Mouse (Mus musculus) intestine, embryonic 16.5 days (tissue): ENCODE data around the gene Rps6ka3. TPM values are rescaled to one million over a fixed set of nuclear protein-coding genes. Genes with fewer than 3 reads are reported as not detected.
A peak's percentile ranks its signal among the peaks of the same experiment; 100 is the strongest.

ENCODE experiments used
- ATAC-seq: fragments of 200-750 bp; cut with Nextera tagmentation; 2 replicates; pipeline ENCODE4 v1.8.0; 2017; ENCODE audit warnings: moderate TSS enrichment, moderate library complexity
- H3K27ac ChIP-seq: fragments of 300-500 bp; sonication (generic); 2 replicates; pipeline ENCODE4 v1.5.1; 2014; ENCODE audit warnings: mild to moderate bottlenecking, low read length
- H3K27me3 ChIP-seq: fragments of 300-500 bp; sonication (generic); replicated peaks from 2 replicates; pipeline ENCODE4 v1.6.1; 2014; ENCODE audit warnings: low read length, control low read depth, mixed read lengths; ENCODE audit not compliant: control insufficient read depth, insufficient read depth
- H3K36me3 ChIP-seq: fragments of 300-500 bp; sonication (generic); 2 replicates; pipeline ENCODE4 v1.6.1; 2014; ENCODE audit warnings: low read length, control low read depth; ENCODE audit not compliant: control insufficient read depth, insufficient read depth
- H3K4me1 ChIP-seq: fragments of 300-500 bp; sonication (generic); 2 replicates; pipeline ENCODE4 v1.6.1; 2014; ENCODE audit warnings: low read length, control low read depth, mixed read lengths; ENCODE audit not compliant: control insufficient read depth, insufficient read depth
- H3K4me2 ChIP-seq: fragments of 300-500 bp; sonication (generic); 2 replicates; pipeline ENCODE4 v1.6.1; 2014; ENCODE audit warnings: low read depth, low read length, control low read depth
- H3K4me3 ChIP-seq: fragments of 300-500 bp; sonication (generic); 2 replicates; pipeline ENCODE4 v1.5.1; 2014; ENCODE audit warnings: mild to moderate bottlenecking, low read length
- H3K9ac ChIP-seq: fragments of 300-500 bp; sonication (generic); 2 replicates; pipeline ENCODE4 v1.6.1; 2014; ENCODE audit warnings: low read depth, low read length
- H3K9me3 ChIP-seq: fragments of 300-500 bp; sonication (generic); 2 replicates; pipeline ENCODE4 v1.6.1; 2016; ENCODE audit warnings: low read length, control low read depth; ENCODE audit not compliant: control insufficient read depth
- WGBS: fragments of 180-500 bp; shearing (Covaris S2); extraction: QIAGEN DNeasy Blood & Tissue Kit; methylation state at CpG from one replicate; pipeline ENCODE4 v1.1.7; 2014; 5-methylcytosine and 5-hydroxymethylcytosine counted together
- polyA plus RNA-seq: library from polyadenylated mRNA; unstranded; fragments of >200 nt; fragmentation: Nextera tagmentation; extraction: Ambion mirVana; gene quantifications from 2 replicates; pipeline ENCODE4 v1.2.1, GENCODE M21; 2015

The Rps6ka3 gene
- polyA plus RNA-seq, 1 experiment from 2014 or later = 3.9 TPM

DNA sequence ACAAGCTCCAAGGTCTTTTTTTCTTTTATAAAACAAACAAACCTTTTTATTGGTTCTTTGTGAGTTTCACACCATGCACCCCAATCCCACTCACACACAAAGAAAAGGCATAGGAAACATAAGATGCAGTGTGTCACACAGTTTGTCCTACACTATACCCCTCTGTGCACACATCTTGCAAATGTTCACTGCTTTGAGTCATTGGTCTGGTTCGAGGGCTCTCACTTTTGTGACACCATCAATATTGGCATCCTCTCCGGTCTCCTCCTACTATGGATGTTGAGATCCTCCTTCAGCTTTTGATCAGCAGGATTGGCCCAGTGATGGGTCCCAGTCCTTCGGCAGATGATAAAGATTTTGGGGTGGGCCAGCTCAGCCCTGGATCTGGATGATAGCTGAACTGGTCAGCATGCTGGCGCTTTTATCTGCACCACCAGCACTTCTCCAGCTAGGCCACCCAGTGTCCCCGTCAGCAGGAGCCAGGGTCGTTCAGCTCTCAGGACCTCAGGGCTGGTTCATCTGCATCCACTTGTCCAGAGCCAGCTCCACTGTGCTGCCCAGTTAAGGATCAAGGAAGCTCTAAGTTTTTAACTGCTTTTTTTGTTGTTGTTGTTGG lies 180.3 kb downstream of the Rps6ka3 start:
- no peak for ATAC-seq
- H3K27me3 ChIP-seq = no peaks in the 10 kb centered on the region
- no peaks in the 10 kb centered on the region for H3K4me1 ChIP-seq
- no peak overlapping the region for H3K4me2 ChIP-seq
- H3K27ac ChIP-seq = no peak overlapping the region
- H3K36me3 ChIP-seq = 0 out of 2 replicates have a peak, but pooled peaks cover 3% of the 10 kb centered on the region
- no peaks in the 10 kb centered on the region for H3K9me3 ChIP-seq
- no peak overlapping the region for H3K9ac ChIP-seq
- H3K4me3 ChIP-seq = no peak overlapping the region
- 83% methylated on average over 6 of the region's 6 CpGs for WGBS

DNA sequence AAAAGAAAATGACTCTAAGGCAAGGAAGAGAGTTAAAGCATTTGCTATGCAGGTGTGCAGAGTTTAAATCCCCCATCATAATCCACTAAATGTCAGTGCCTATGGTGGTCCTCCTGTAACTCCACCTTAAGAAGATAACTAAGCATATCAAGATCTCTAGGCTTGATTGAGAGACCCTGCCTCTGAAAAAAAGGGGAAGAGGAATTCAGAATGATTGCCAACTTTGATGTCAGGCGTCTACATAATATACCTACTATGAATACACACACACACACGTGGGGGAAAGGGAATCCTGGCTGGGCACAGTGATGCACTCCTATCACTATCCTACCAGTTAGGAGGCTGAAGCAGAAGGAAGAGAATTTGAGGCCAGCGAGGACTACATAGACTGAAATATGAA lies 181.1 kb downstream of the Rps6ka3 start:
- no peak for ATAC-seq
- Histone ChIP-seq H3K36me3 (0 out of 2 replicates have a peak, but pooled peaks cover 3% of the 10 kb centered on the region), H3K27me3 (no peaks in the 10 kb centered on the region), H3K9ac (no peak overlapping the region), H3K4me3 (no peak overlapping the region), H3K4me2 (no peak overlapping the region), H3K27ac (no peak overlapping the region), H3K9me3 (no peaks in the 10 kb centered on the region), H3K4me1 (no peaks in the 10 kb centered on the region)
- WGBS = 83% methylated on average over 3 of the region's 3 CpGs

- Histone ChIP-seq H3K27ac (no peak overlapping the region), H3K4me3 (no peak overlapping the region), H3K4me2 (no peak overlapping the region), H3K9me3 (no peaks in the 10 kb centered on the region), H3K27me3 (peaks cover 4% of the 10 kb centered on the region), H3K9ac (no peak overlapping the region), H3K36me3 (no peaks in the 10 kb centered on the region), H3K4me1 (no peaks in the 10 kb centered on the region)
- 39% methylated on average over 4 of the region's 4 CpGs for WGBS
- no peak for ATAC-seq
Observed at GRCm38 (mm10) chrX:159409253-159409652, 199.1 kb downstream of the Rps6ka3 start.

DNA sequence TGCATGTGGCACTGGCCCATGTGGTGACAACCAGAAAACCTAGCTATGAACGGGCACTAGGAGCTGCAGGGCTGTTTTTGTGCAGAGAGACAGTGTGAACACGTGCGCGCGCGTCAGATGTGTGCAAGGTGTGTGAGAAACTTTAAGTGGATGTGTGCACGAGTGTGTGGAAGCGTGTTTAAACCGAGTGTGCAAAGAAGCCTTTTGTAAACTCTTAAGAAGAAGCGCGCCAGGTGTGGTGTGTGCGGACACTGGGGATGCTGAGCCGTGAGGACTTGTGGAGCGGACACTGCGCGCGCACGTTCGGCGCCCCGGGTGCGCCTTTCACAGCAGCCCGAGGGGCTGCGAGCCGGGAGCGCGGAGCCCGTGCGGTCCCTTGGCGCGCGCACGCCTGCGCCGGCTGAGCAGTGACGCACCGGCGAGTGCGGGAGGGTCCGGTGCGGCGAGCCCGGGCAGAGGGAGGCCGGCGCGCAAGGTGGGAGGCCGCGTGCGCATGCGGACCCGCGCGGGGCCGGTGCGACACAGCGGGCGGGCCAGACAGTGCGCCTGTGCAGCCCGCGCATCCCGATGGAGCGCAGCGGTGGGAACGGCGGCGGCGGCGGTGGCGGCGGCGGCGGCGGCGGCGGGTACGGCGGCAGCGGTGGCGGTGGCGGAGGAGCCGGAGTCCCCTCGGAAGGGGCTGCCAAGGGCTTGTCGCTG lies 204.2 kb downstream of the Rps6ka3 start, which contains the start of gene Map7d2:
Gene Map7d2, plus strand, starts transcription at position 443 of the 699 bp plus-strand sequence.
- peak within 1 kb of the TSS; percentile 90 for H3K4me2 ChIP-seq
- no peaks in the 10 kb centered on the region for H3K9me3 ChIP-seq
- peak within 1 kb of the TSS; percentile 55 for H3K4me3 ChIP-seq
- H3K27me3 ChIP-seq = peaks cover 21% of the 10 kb centered on the region
- H3K9ac ChIP-seq = 0 out of 2 replicates have a peak within 1 kb of the TSS, but pooled peaks have one; percentile 10
- no peaks in the 10 kb centered on the region for H3K4me1 ChIP-seq
- WGBS = 12% methylated on average over 57 of the region's 83 CpGs
- H3K36me3 ChIP-seq = no peaks in the 10 kb centered on the region
- peak; percentile 72 for ATAC-seq
- no peak within 1 kb of the TSS for H3K27ac ChIP-seq

- WGBS = 14% methylated on average over 50 of the region's 65 CpGs
- no peaks in the 10 kb centered on the region for H3K36me3 ChIP-seq
- H3K4me1 ChIP-seq = no peaks in the 10 kb centered on the region
- H3K9me3 ChIP-seq = no peaks in the 10 kb centered on the region
- ATAC-seq = peak; percentile 40
- peak overlapping the region; percentile 55 for H3K4me3 ChIP-seq
- peak overlapping the region; percentile 90 for H3K4me2 ChIP-seq
- H3K9ac ChIP-seq = 0 out of 2 replicates have a peak overlapping the region, but pooled peaks have one; percentile 10
- peaks cover 21% of the 10 kb centered on the region for H3K27me3 ChIP-seq
- H3K27ac ChIP-seq = no peak overlapping the region
Observed at GRCm38 (mm10) chrX:159414829-159415673, 204.9 kb downstream of the Rps6ka3 start.

Other genes starting within 250 kb of the Rps6ka3 start
- 95.2 and 110 TPM in 2 replicates for gene Eif1ax, start 161.9 kb downstream of the Rps6ka3 start, polyA plus RNA-seq
- gene Map7d2, start 204.3 kb downstream of the Rps6ka3 start, polyA plus RNA-seq = 1.3 TPM in 2 replicates